Mouse (Mus musculus) left cerebral cortex, adult 2 months (tissue): ENCODE results near the gene Tle4. TPM values are rescaled to one million over a fixed set of nuclear protein-coding genes. Genes with fewer than 3 reads are reported as not detected.
"Not testable (repeated sequence)": the region's sequence is repeated elsewhere in the genome, so short reads cannot be mapped to it uniquely, and the experiment has no call there.

Experiments used
- DNase-seq, 2 experiments: peaks; one replicate each; pipeline ENCODE4 v3.0.0; 2021 to 2022; ENCODE audit warnings: low spot score in 2 of 2, mixed read lengths in 1 of 2; ENCODE audit errors: extremely low spot score in 1 of 2
- H3K27ac ChIP-seq: fragments of 200-600 bp; 2 replicates; pipeline ENCODE4 v1.8.1; 2022
- H3K4me3 ChIP-seq: fragments of 200-600 bp; 2 replicates; pipeline ENCODE4 v1.8.1; 2022
- CTCF ChIP-seq: fragments of 200-600 bp; IDR thresholded peaks from 2 replicates; pipeline ENCODE4 v1.8.1; 2022; ENCODE audit warnings: antibody characterized with exemption, mild to moderate bottlenecking, moderate library complexity
- intact Hi-C: fragments of 180-260 bp; cut with DNase I; formaldehyde crosslinking; loops from one replicate; pipeline ENCODE4 v1.15.1; 2025
- long read RNA-seq, 2 experiments: library from polyadenylated mRNA; stranded (forward); transcript quantifications; one replicate each; pipeline ENCODE4 v2.0.0; 2021; ENCODE audit warnings: borderline mapping rate in 2 of 2
- total RNA-seq, 2 experiments: library from RNA; stranded (reverse); gene quantifications; 2 replicates each; pipeline ENCODE4 v1.2.3; 2021

Tle4 gene
- total RNA-seq = 10 to 100 TPM; 36.0 to 39.1 TPM
- long read RNA-seq, experiment 1, partial matches to known transcripts = 9 of 12 reads
- long read RNA-seq, experiment 1, other reads (novel, unspliced or antisense) = 3 of 12 reads
- long read RNA-seq, experiment 2, partial matches to known transcripts = 4 of 7 reads
- long read RNA-seq, experiment 2, other reads (novel, unspliced or antisense) = 3 of 7 reads

DNA sequence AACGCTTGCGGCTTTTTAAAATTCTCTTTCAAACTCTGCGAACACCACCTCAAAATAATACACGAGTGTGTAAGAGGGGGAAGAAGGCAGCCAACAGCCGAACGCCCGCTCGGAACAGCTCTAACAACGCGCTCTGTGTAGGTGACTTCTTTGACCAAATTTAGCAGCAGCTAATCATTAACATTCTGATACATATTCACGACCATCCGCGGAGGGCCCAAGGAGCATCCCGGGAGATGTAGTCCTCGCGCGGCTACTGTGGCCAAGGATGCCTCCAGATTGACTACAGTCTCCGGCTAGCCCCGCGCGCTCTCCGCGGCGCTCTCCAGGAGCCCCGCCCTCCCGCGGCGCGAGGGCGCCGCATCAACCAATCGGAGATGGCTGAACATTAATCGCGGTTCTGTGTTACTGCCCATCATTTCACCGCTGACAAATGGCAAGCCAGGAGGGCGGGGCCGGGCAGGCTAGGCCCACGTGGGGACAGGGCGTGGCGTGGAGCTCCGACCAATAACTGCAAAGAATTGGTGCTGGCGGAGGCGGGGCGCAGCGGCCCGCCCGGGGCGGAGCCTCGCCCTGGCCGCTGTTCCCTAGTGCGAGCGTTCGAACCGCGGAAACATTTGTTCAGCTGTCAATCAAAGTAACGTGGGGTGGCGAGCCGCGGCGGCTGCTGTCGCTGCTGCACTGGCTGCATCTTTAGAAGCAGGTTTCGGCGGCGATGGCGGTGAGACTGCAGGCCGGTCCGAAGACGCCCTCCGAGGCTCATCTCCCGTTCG is at the start of gene Tle4:
Gene Tle4 (minus strand): TSS at position 135 of the 773 bp plus-strand sequence.
- peak within 1 kb of the TSS; percentile 97 for H3K27ac ChIP-seq
- peak; percentile 100 for DNase-seq
- H3K4me3 ChIP-seq = peak within 1 kb of the TSS; percentile 84
- TF ChIP-seq CTCF = no peak
- intact Hi-C loops = loop anchor here (1.0 to 5.0 kb wide), 9 partner anchors 22 to 1203 kb away; no protein-coding TSS in a partner anchor

DNA sequence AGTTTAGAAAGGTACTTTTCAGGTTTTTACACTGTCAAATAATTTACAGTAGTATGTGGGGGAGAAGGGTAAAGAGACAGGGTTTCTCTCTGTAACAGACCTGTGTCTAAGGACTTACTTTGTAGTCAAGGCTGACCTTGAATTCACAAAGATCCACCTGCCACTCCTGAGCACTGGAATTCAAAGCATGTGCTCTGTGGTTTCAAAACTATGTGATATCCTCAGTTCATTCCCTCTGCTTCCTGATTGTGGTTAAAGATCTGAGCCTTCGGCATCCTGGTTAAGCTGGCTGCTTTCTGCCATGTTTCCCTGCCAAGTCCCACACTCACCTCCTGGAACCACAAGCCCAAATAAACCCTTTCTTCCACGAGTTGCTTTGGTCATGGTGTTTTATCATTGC is 47.8 kb upstream of the Tle4 start:
- no peak for TF ChIP-seq CTCF
- Histone ChIP-seq H3K27ac (no peak overlapping the region), H3K4me3 (no peak overlapping the region)
- intact Hi-C loops = no loop called here
- DNase-seq = no peak

DNA sequence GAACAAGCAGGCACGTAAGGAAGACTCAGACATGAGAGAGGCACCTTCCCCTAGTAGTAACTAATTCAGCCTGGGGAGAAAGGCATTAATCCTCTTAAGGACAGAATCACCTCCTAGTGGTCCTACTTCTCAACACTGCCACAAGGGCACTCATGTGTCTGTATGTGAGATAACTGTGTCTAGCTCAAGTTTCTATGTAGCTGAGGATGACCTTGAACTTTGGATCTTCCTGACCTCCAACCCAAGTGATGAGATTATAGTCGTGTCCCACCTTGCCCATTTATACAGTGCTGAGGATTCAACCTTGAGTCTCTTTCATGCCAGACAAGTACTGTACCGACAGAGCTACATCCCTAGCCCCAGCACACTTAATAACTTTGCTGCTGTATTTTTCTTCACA is 46.9 kb upstream of the Tle4 start:
- intact Hi-C loops = no loop called here
- TF ChIP-seq CTCF = no peak
- H3K4me3 ChIP-seq = no peak overlapping the region
- DNase-seq = no peak
- H3K27ac ChIP-seq = no peak overlapping the region

DNA sequence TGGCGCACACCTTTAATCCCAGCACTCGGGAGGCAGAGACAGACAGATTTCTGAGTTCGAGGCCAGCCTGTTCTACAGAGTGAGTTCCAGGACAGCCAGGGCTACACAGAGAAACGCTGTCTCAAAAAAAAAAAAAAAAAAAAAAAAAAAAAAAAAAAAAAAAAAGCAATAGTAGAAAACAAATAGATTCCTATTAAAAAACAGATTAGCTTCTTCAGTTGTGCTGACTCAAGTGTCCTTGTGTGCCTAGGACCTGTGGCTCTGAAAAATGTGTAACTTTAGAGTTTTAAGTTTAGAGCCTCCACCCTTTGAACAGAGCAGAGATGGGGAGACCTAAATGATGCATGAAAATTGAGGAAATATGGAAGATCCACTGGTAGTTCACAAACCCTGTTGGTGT is 45.2 kb upstream of the Tle4 start:
- H3K27ac ChIP-seq, intact Hi-C loops, H3K4me3 ChIP-seq, DNase-seq: not testable (repeated sequence)

DNA sequence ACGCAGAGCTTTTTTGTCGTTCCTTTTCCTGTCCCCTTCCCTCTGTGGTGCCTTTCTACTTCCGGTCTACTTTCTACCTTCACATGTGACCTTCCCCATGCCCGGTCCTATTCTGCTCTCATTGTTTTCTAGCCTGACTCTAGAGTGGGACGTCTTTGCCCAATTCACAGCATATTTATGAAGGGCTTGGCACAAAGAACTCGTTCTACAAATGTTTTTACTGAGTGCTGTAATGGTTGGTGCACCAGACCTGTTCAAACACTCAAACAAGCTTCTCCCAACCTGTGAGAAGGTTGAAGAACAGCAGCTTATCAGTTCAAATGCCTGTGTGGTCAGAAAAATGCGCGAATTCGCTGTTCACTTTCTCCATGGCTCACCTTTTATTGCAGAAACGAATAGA is 44.8 kb upstream of the Tle4 start:
- Histone ChIP-seq H3K27ac (no peak overlapping the region), H3K4me3 (no peak overlapping the region)
- no peak for DNase-seq
- intact Hi-C loops = no loop called here
- no peak for TF ChIP-seq CTCF

DNA sequence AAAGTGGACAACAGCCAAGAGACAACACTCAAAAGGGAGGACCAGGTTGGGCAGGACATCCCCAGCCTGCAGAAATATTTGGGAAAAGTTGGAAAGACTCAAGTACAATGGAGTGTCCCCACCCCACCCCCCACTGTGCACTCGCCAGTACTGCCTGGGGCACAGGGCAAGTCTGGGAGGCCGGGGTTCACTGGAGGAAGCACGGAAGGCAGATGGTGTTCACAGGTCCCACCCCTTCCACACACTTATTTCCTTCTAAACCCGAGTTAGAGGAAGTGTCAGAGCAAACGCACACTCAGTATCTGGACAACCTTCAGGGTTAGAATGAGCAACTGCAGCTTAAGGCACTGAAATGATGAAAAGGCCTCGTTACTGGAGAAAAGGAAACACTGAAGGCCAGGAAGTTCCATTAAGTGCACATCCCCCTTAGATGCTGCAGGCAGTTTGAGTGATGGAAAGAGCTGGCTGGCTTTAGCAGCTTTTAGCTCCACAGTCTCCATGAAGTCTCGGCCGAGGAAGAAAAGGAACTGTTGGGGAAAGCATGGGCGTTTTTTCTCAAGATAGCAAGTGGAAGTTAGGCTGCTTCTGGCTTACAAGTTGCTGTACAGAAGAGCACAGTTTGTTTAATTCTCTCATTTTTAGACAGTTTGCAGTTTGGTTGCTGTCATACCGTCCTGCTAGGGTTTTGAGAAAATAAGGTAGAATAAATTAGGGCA is 37.5 kb upstream of the Tle4 start:
- peak in 1 of 2 experiments; percentile 12 for DNase-seq

DNA sequence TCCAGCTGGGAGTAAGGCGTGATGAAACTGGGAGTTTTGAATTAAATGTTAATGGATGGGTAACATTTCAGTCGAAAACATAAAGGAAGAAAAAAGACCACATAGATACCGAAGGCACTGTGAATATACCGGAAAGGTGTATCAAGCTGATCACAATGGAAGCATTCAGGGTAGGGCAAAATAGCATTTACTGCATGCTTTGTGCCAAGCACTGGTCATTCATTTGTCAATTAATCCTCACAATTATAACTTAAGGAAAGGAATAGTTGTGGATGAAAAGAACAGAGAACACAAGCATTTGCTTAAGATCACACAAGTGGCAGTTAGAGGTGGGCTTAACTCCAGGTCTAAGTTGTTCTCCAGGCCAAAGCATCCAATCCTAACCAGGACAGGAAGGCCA is 25.5 kb upstream of the Tle4 start:
- intact Hi-C loops = loop anchor here (5.0 kb wide), 1 partner anchor 594 kb away; no protein-coding TSS in a partner anchor
- DNase-seq = no peak
- H3K4me3 ChIP-seq = no peak overlapping the region
- H3K27ac ChIP-seq = no peak overlapping the region
- TF ChIP-seq CTCF = no peak

More for the DNA sequence above, 37.5 kb upstream of the Tle4 start:
- H3K4me3 ChIP-seq = no peak overlapping the region
- H3K27ac ChIP-seq = no peak overlapping the region
- intact Hi-C loops = no loop called here
- TF ChIP-seq CTCF = no peak

DNA sequence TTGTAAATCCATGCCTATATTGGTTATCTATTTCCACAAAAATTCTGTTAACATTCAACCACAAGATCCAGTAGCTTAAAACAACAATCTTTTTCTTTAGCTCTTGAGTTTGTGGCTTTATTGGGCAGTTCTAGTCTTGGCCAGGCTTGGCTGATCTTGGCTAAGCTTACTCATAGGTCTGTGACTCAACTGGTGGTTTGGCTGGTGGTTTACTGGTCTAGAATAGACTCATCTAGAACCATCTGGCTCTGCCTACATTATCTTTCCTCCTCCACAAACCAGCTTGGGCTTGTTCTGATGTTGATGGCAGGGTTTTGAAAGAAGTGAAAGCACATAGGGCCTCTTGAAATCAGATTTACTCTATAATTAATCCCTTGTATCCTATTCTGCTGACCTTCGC is 22.7 kb upstream of the Tle4 start:
- intact Hi-C loops = loop anchor here (1.0 to 5.0 kb wide), 2 partner anchors 22 to 597 kb away; partner anchors contain the start of gene Tle4
- no peak overlapping the region for H3K27ac ChIP-seq
- H3K4me3 ChIP-seq = no peak overlapping the region
- TF ChIP-seq CTCF = no peak
- peak in 1 of 2 experiments; percentile 28 for DNase-seq

DNA sequence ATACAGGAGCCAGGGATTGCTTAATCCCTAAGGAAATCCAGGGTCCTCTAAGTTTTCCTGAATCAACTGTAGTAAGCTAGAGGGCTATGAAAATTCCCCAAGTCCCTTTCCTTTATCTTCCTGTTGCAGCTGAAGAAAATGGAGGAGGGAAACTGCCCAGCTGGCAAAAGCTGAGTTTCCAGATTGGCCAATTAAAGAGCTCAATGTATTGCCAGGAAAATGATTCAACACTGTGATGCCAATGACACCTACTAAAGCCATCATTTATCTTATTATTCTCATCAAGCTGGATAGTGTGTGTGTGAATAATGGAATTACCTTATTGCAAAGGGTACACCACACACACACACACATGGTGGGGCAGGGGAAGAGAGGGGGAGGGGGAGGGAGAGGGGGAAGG is 22.0 kb upstream of the Tle4 start:
- no peak for TF ChIP-seq CTCF
- H3K27ac ChIP-seq = no peak overlapping the region
- no peak for DNase-seq
- intact Hi-C loops = loop anchor here (1.0 to 5.0 kb wide), 2 partner anchors 22 to 597 kb away; partner anchors contain the start of gene Tle4
- no peak overlapping the region for H3K4me3 ChIP-seq

DNA sequence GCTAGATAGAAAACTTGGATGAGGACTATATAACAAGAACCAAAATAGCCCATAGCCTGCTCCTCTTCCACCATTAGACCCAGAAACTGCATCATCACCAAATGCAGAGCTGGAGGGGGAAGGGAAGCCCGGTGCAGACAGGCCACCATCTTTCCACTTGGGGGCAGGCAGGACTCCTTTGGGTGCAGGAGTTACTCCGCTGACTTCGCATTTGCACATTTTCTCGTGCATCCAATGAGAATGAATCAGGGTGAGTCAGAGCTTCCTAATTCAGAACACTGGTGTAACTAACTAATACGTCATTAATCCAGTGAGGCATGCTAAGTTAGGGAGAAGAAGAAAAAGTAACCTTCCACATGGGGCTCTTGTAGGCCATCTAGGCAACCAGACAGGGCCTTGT is 17.0 kb upstream of the Tle4 start:
- Histone ChIP-seq H3K27ac (no peak overlapping the region), H3K4me3 (no peak overlapping the region)
- intact Hi-C loops = no loop called here
- no peak for TF ChIP-seq CTCF
- no peak for DNase-seq

DNA sequence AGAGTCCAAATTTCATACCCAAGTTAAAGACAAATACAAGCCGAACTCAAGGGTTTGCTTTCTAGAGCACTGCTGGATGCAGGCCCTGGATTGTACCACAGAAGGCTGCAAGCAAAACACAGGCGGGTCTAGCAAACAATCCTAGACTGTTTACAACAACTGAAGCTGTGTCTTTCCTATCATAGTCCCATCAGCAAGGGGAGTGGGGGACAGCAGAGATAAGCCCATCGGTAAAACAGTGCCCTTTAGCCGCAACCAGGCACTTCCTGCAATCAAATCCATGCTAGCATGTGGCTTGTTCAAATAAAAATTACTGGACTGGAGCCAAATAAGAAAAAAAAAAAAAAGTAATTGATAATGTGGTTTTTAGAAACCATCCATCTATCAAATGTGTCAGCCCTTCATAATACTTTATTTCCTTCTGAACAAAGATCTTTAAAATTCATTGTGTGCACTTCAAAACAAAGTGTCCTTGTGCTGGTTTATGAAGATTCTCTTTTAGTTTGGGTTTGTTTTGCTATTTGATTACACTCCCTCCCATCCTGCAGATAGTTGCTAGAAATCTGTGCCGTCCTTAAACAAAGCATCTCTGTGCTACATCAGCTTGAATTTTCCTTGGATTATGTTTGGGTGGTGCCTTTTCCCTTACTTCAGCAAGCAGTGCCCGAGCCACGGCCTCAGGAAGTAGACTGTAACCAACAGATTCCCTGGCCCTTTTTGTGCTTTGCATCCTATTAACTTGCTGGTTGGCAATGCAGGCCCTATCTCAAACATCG is 12.9 kb upstream of the Tle4 start:
- TF ChIP-seq CTCF = no peak
- intact Hi-C loops = no loop called here
- Histone ChIP-seq H3K27ac (no peak overlapping the region), H3K4me3 (no peak overlapping the region)
- no peak for DNase-seq
